Mouse (Mus musculus) limb, embryonic 15.5 days (tissue): Measurements from ENCODE around the gene Kcna7. TPM values are rescaled to one million over a fixed set of nuclear protein-coding genes. Genes with fewer than 3 reads are reported as not detected.
"Not testable (repeated sequence)": the region's sequence is repeated elsewhere in the genome, so short reads cannot be mapped to it uniquely, and the experiment has no call there.

ENCODE experiments used
- ATAC-seq: fragments of 200-750 bp; cut with Nextera tagmentation; 2 replicates; pipeline ENCODE4 v1.8.0; 2017; ENCODE audit warnings: low read depth, moderate TSS enrichment; ENCODE audit not compliant: insufficient number of reproducible peaks, low FRiP score, low TSS enrichment
- H3K27ac ChIP-seq: fragments of 300-500 bp; sonication (generic); 2 replicates; pipeline ENCODE4 v1.5.1; 2015; ENCODE audit warnings: moderate library complexity, mild to moderate bottlenecking, inconsistent platforms
- H3K27me3 ChIP-seq: fragments of 300-500 bp; sonication (generic); 2 replicates; pipeline ENCODE4 v1.6.1; 2015; ENCODE audit warnings: inconsistent platforms
- H3K36me3 ChIP-seq: fragments of 300-500 bp; sonication (generic); 2 replicates; pipeline ENCODE4 v1.6.1; 2015; ENCODE audit warnings: inconsistent platforms
- H3K4me1 ChIP-seq: fragments of 300-500 bp; sonication (generic); 2 replicates; pipeline ENCODE4 v1.6.1; 2015; ENCODE audit warnings: inconsistent platforms
- H3K4me2 ChIP-seq: fragments of 300-500 bp; sonication (generic); 2 replicates; pipeline ENCODE4 v1.6.1; 2015; ENCODE audit warnings: mild to moderate bottlenecking, inconsistent platforms
- H3K4me3 ChIP-seq: fragments of 300-500 bp; sonication (generic); 2 replicates; pipeline ENCODE4 v1.5.1; 2015; ENCODE audit warnings: mild to moderate bottlenecking, inconsistent platforms
- H3K9ac ChIP-seq: fragments of 300-500 bp; sonication (generic); 2 replicates; pipeline ENCODE4 v1.6.1; 2015; ENCODE audit warnings: inconsistent platforms
- H3K9me3 ChIP-seq: fragments of 300-500 bp; sonication (generic); 2 replicates; pipeline ENCODE4 v1.6.1; 2016; ENCODE audit warnings: inconsistent platforms
- WGBS: fragments of 180-500 bp; shearing (Covaris S2); methylation state at CpG from one replicate; pipeline ENCODE4 v1.1.7; 2015; 5-methylcytosine and 5-hydroxymethylcytosine counted together
- polyA plus RNA-seq: library from polyadenylated mRNA; unstranded; fragments of >200 nt; fragmentation: Nextera tagmentation; extraction: Ambion mirVana; gene quantifications from 2 replicates; pipeline ENCODE4 v1.2.1, GENCODE M21; 2015

The Kcna7 gene
- 0.10 and 0.12 TPM in 2 replicates for polyA plus RNA-seq

DNA sequence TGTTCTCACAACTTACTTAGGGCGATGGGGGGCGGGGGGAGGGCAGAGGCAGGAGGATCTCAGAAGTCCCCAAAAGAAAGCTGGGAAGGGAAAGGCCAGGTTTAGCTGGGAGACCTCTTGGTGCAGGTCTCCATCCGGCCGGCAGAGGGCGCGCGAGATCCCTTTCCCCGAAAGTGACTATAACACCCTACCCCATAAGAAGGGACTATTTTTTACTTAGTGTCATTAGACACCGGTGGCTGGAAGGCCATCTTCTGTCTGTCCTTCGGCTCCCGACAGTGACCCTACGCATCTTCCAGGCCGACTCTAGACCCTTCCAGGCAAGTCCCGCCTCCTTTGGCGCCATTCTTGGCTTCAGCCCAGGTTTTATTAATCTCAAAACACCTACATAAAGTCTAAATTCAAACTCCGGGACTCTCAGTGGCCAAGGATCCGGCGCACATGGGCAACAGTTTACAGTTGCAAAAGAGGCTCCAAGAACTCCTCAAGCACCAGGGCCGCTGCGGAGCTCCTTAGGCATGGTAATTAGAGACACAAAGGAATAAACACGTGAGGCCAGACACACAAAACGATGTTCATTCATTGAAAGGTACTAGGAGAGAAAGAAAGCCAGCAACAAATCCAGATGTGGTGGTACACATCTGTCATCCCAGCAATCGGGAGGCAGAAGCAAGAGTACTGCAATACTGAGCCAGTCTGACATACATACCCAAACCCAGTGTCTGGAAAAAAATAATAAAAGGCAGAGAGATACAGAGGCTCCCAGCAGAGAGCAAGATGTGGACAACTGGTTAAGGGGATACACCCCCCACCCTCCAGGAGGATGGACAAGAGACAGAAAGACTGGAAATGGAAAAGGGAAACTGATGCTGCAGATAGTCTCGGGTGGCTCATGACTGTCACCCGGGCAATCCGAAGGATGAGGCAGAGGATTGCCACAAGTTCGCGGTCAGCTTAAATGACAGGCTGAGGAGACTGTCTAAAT is at the start of gene Kcna7:
Gene Kcna7, plus strand, starts transcription at position 563 of the 985 bp plus-strand sequence.
- Histone ChIP-seq H3K27me3 (peaks cover 56% of the 10 kb centered on the region), H3K9me3 (no peaks in the 10 kb centered on the region), H3K4me3 (peak within 1 kb of the TSS; percentile 44), H3K27ac (no peak within 1 kb of the TSS), H3K36me3 (no peaks in the 10 kb centered on the region), H3K4me2 (peak within 1 kb of the TSS; percentile 74), H3K9ac (peak within 1 kb of the TSS; percentile 20; the same call in 1 of the 2 replicates), H3K4me1 (peaks cover 17% of the 10 kb centered on the region)
- 11% methylated on average over 28 of the region's 28 CpGs for WGBS
- no peak for ATAC-seq

DNA sequence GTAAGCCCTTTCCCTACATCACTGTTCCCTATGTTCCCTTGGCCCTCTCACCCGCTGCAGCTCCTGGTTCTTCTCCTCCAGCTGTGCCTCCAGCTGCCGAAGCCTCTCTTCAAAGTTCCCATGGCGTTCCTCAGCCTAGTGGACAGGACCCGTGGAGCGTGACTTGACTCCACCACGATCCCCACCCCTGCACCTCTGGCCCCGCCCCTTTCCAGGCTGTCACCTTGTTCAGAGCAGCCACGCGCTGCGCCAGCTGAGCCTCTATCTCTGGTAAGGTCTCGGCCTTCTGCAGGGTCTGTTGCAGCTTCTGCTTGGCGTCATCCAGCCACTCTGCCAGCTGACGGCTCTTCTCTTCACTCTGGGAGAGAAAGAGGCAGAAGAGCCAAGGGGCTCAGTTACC is 49.4 kb upstream of the Kcna7 start:
- WGBS: 55% methylated on average over 13 of the region's 13 CpGs
- peaks cover 15% of the 10 kb centered on the region; the same call in 1 of the 2 replicates for H3K36me3 ChIP-seq
- H3K27ac ChIP-seq: no peak overlapping the region
- H3K4me3 ChIP-seq: no peak overlapping the region
- no peak overlapping the region for H3K4me2 ChIP-seq
- ATAC-seq: no peak
- H3K4me1 ChIP-seq: peaks cover 2% of the 10 kb centered on the region
- H3K27me3 ChIP-seq: peaks cover 12% of the 10 kb centered on the region
- H3K9me3 ChIP-seq: no peaks in the 10 kb centered on the region
- H3K9ac ChIP-seq: no peak overlapping the region

DNA sequence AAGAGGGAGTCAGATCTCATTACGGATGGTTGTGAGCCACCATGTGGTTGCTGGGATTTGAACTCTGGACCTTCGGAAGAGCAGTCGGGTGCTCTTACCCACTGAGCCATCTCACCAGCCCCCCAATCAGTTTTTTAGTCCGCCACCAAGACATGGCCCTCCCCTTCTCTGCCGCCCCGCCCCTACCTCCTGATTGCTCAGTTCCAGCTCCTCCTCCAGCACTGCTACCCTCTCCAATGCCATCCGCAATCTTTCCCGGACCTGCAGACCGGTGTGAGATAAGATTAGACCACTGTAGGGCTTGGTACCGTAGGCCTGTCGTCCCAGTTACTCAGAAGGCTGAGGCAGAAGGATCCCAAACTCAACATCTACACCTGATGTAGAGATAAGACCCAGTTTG is 46.4 kb upstream of the Kcna7 start:
- not testable (repeated sequence) for H3K4me2 ChIP-seq, H3K36me3 ChIP-seq, ATAC-seq, H3K4me3 ChIP-seq, H3K9me3 ChIP-seq, H3K9ac ChIP-seq, H3K27ac ChIP-seq
- WGBS: 56% methylated on average over 11 of the region's 11 CpGs
- Histone ChIP-seq H3K27me3 (peaks cover 40% of the 10 kb centered on the region), H3K4me1 (peaks cover 11% of the 10 kb centered on the region)

DNA sequence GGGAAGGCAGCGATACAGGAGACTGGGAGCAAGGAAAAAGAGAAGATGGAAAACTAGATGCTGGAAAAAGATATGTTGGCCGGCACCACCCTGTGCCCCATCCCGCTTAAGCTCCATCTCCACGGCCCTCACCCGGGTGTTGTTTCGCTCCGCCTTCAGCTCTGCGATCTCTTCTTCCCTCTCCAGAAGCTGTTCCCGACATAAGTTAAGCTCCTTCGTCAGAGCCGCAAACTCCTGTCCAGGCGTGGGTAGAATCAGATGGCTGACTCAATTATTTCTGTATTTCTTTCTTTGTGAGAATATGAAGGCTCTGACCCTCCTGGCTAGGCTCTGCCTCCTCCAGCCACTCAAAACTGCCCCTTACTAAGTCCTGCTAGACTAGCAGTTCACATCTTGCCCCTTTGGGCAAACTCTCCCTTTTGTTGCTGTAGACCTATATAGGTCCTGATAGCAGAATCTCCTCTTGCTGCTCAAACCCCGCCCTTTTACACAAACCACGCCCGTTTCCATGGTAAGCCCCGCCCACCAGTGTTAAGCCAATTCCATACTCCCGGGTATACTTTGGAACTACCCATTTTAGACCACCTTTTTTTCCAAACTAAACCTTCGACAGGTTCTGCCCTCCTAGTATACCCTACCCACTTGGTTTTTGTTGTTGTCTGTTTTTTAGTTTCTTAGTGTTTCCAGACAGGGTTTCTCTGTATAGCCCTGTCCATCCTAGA is 44.9 kb upstream of the Kcna7 start:
- Histone ChIP-seq H3K36me3 (peaks cover 9% of the 10 kb centered on the region; the same call in 1 of the 2 replicates), H3K4me1 (peaks cover 11% of the 10 kb centered on the region), H3K27me3 (peaks cover 52% of the 10 kb centered on the region), H3K4me2 (peak overlapping the region; percentile 85; the same call in 1 of the 2 replicates), H3K9ac (no peak overlapping the region), H3K9me3 (no peaks in the 10 kb centered on the region), H3K27ac (no peak overlapping the region), H3K4me3 (peak overlapping the region; percentile 49)
- ATAC-seq: no peak
- WGBS: 44% methylated on average over 18 of the region's 18 CpGs

DNA sequence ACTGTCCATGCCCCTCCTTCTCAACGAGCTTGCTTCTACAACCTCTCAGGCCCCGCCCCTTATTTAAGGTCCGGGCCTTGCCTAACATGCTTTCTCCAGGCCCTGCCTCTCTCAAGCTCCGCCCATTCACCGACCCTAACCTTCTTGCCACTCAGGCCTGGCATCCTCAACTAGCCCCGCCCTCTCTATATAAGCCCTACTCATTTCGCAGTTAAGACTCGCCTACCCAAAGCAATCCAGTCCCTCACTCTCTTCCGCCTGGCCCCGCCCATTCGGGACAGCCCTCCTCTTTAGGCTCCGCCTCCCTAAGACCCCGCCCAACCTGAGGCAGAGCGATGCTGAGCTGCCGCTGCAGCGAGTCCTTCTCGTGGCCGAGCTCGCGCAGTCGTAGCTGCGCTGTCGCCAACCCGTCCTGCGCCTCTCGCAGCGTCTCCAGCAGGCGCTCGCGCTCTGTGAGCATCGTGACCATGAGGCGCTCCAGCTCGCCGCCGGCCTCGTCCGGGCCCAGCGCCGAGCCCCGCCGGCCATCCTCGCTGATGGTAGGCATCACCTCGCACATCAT is 44.1 kb upstream of the Kcna7 start:
- Histone ChIP-seq H3K4me1 (peaks cover 19% of the 10 kb centered on the region), H3K36me3 (peaks cover 7% of the 10 kb centered on the region; the same call in 1 of the 2 replicates), H3K4me3 (peak overlapping the region; percentile 49), H3K9ac (peak overlapping the region; percentile 15; the same call in 1 of the 2 replicates), H3K27me3 (peaks cover 57% of the 10 kb centered on the region), H3K9me3 (no peaks in the 10 kb centered on the region), H3K4me2 (peak overlapping the region; percentile 85), H3K27ac (no peak overlapping the region)
- ATAC-seq: peak; percentile 76
- WGBS: under 1% methylated on average over 43 of the region's 43 CpGs

DNA sequence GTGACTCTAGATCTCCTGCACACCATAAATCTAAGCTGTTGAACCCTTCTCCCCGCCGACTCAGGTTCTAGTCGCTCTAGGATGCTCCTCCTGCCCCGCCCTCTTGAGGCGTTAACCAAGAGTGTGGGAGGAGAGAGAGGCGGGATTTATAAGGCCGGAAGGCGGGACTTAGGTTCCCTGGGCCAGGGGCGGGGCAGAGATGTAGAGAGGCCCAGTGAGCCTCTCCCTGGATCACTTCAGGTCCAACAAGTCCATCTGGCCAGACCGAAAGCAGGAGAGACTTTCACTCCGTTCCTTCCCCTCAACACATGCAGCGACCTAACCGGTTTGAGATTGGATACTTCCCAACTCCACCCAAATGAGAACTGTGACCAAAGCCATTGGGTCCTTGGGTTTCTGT is 42.7 kb upstream of the Kcna7 start:
- 0 out of 2 replicates have a peak, but pooled peaks cover under 1% of the 10 kb centered on the region for H3K36me3 ChIP-seq
- WGBS: 8% methylated on average over 13 of the region's 13 CpGs
- peaks cover 57% of the 10 kb centered on the region for H3K27me3 ChIP-seq

DNA sequence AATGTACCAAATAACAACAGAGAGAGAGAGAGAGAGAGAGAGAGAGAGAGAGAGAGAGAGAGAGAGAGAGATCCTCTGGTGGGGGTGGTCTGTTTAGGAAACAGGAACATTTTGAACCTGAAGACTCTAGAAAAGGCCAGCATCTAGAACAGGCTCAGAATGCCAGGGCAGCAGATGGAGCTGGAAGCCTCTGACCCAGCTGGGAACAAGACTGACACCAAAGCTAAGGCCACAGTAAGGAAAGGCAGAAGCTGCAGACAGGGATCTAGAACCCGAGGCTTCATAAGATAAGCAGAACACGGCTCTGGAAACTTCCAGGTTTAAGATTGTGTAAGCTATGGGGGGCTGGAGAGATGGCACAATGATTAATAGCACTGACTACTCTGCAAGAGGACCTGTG is 41.5 kb upstream of the Kcna7 start:
- H3K27me3 ChIP-seq: peaks cover 68% of the 10 kb centered on the region
- no peaks in the 10 kb centered on the region for H3K36me3 ChIP-seq
- no peaks in the 10 kb centered on the region for H3K9me3 ChIP-seq
- H3K9ac ChIP-seq: no peak overlapping the region
- H3K27ac ChIP-seq: no peak overlapping the region
- H3K4me1 ChIP-seq: peaks cover 31% of the 10 kb centered on the region
- 71% methylated on average over 2 of the region's 2 CpGs for WGBS
- no peak overlapping the region for H3K4me3 ChIP-seq
- ATAC-seq: no peak
- no peak overlapping the region for H3K4me2 ChIP-seq

More for the DNA sequence above, 42.7 kb upstream of the Kcna7 start:
- no peaks in the 10 kb centered on the region for H3K9me3 ChIP-seq
- H3K4me1 ChIP-seq: peaks cover 27% of the 10 kb centered on the region
- ATAC-seq: no peak
- no peak overlapping the region for H3K9ac ChIP-seq
- H3K4me2 ChIP-seq: no peak overlapping the region
- no peak overlapping the region for H3K4me3 ChIP-seq
- peak overlapping the region; percentile 54 for H3K27ac ChIP-seq

DNA sequence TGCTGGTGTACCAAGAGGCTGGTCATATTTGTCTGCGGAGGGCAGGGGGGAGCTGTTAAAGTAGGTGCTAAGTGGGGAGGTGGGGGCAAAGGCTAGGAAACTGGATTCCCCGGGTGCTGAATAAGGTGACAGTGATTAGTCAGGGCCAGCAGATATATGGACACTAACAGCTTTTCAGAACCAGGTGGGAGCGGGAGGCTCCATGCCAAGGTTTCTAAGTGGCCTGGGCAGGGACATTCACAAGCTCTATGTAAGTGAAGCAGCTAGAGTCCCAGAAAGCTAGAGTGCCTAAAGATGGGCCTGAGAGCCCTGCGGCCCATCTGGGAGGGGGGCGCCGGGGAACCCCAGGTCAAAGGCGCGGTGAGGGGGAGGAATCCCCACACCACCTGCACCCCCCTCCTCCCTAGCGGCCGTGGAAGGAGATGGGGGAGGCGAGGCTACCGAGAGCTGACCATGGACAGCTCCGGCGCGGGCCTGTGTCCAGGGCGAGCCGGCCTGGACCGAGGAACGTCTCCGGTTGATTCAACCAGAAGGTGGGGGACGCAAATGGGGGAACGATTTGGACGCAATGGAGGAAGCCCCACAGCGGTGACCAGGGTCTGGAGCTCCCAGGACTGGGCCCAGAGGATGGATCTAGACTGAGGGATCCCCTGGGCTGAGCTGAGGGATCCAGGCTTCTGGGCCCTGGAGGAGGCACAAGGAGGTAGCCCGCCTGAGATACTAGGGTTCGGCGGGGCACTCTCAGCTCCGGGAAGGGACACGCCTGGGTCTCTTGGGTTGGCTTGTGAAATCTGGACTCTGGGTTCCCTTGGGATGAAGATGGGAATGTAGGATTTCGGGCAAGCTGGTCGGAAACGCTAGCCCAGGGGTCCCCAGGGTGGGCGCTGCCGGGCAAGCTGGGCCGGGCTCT is 39.5 kb upstream of the Kcna7 start:
- Histone ChIP-seq H3K4me3 (peak overlapping the region; percentile 58), H3K9me3 (no peaks in the 10 kb centered on the region), H3K4me2 (peak overlapping the region; percentile 95), H3K9ac (peak overlapping the region; percentile 59), H3K27ac (peak overlapping the region; percentile 39; the same call in 1 of the 2 replicates), H3K27me3 (peaks cover 71% of the 10 kb centered on the region), H3K36me3 (no peaks in the 10 kb centered on the region), H3K4me1 (peaks cover 43% of the 10 kb centered on the region)
- ATAC-seq: no peak
- WGBS: 3% methylated on average over 35 of the region's 35 CpGs

DNA sequence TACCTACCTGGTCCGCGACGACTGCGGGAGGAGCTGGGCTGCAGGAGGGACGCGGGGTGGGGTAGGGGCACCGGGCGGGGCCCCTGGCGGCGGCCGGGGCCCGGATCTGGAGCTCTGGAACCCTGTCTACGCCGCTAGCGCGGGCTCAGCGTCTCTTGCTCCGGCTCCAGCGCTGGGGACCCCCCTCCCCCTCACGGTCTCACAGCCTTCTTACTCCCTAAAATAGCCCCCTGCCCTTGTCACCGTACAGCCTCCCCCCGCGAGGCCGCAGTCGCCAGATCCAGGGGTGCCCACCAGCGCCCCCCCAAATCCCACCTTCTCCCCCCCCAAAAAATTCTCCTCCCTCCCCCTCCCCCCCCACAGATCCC is 38.8 kb upstream of the Kcna7 start, which contains the start of gene Ppfia3:
Gene Ppfia3, minus strand, starts transcription at position 368 of the 368 bp plus-strand sequence.
- under 1% methylated on average over 25 of the region's 26 CpGs for WGBS
- Histone ChIP-seq H3K9me3 (no peaks in the 10 kb centered on the region), H3K4me1 (peaks cover 36% of the 10 kb centered on the region), H3K9ac (peak within 1 kb of the TSS; percentile 59), H3K36me3 (no peaks in the 10 kb centered on the region), H3K4me3 (peak within 1 kb of the TSS; percentile 58), H3K4me2 (peak within 1 kb of the TSS; percentile 95), H3K27me3 (peaks cover 65% of the 10 kb centered on the region), H3K27ac (peak within 1 kb of the TSS; percentile 39; the same call in 1 of the 2 replicates)
- 0 out of 2 replicates have a peak, but pooled peaks have one; percentile 9 for ATAC-seq

DNA sequence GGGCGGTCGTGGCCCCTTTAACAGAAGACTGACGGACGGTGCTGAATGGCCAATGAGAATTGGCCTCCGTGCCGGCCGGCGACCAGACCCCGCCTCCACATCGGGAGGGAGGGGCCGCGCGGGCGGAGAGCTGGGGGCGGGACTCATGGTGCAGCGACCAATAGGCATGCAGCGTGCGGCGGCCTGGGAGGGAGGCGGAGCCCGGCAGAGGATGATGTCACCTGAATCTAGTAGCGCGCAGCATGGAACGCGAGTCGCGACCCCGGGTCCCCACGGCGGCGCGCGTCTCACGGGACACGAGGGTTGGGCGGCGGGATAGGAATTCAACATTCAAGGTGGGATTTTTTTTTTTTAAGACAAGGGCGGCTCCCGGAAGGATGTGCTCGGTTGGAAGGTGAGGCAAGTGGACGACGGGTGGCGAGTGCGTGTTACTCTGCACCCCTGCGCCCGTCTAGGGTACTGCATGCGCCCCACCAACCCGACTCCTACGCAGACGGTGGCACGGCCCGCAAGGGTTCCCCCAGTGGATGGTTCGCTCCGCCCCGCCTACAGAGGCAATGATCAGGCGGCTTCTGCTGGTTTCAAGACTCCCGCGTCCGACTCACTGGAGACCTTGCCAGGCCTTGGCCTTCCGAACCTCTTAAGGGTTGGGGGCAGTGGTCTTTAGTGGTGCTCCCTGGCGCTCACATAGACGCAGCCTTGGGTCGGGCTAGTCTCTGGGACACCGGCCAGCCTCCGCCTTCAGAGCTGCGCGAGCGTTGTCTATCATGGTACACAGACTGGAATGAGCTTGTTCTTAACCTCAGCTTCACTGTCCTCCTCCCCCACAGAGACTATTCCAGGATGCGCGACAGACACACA is 38.2 kb upstream of the Kcna7 start:
- Histone ChIP-seq H3K4me2 (peak overlapping the region; percentile 95), H3K4me1 (peaks cover 33% of the 10 kb centered on the region), H3K9ac (peak overlapping the region; percentile 18), H3K4me3 (peak overlapping the region; percentile 58), H3K9me3 (no peaks in the 10 kb centered on the region), H3K36me3 (0 out of 2 replicates have a peak, but pooled peaks cover under 1% of the 10 kb centered on the region), H3K27ac (peak overlapping the region; percentile 19; the same call in 1 of the 2 replicates), H3K27me3 (peaks cover 59% of the 10 kb centered on the region)
- ATAC-seq: peak; percentile 92
- 1% methylated on average over 67 of the region's 70 CpGs for WGBS
